Mouse (Mus musculus) hindbrain, embryonic 12.5 days (tissue): ENCODE results near the gene Gm21663. TPM values are rescaled to one million over a fixed set of nuclear protein-coding genes. Genes with fewer than 3 reads are reported as not detected.
A peak's percentile ranks its signal among the peaks of the same experiment; 100 is the strongest.
"Not testable (repeated sequence)": the region's sequence is repeated elsewhere in the genome, so short reads cannot be mapped to it uniquely, and the experiment has no call there.

Source experiments
- ATAC-seq: fragments of 200-750 bp; cut with Nextera tagmentation; 2 replicates; pipeline ENCODE4 v1.8.0; 2017; ENCODE audit warnings: moderate TSS enrichment; ENCODE audit not compliant: low FRiP score
- H3K27ac ChIP-seq: fragments of 300-500 bp; sonication (generic); 2 replicates; pipeline ENCODE4 v1.5.1; 2016; ENCODE audit warnings: mild to moderate bottlenecking
- H3K27me3 ChIP-seq: fragments of 300-500 bp; sonication (generic); 2 replicates; pipeline ENCODE4 v1.6.1; 2016; ENCODE audit warnings: mild to moderate bottlenecking
- H3K36me3 ChIP-seq: fragments of 300-500 bp; sonication (generic); 2 replicates; pipeline ENCODE4 v1.6.1; 2016; ENCODE audit warnings: mild to moderate bottlenecking
- H3K4me1 ChIP-seq: fragments of 300-500 bp; sonication (generic); 2 replicates; pipeline ENCODE4 v1.6.1; 2016
- H3K4me2 ChIP-seq: fragments of 300-500 bp; sonication (generic); replicated peaks from 2 replicates; pipeline ENCODE4 v1.6.1; 2016; ENCODE audit warnings: mild to moderate bottlenecking
- H3K4me3 ChIP-seq: fragments of 300-500 bp; sonication (generic); 2 replicates; pipeline ENCODE4 v1.5.1; 2016; ENCODE audit warnings: mild to moderate bottlenecking
- H3K9ac ChIP-seq: fragments of 300-500 bp; sonication (generic); 2 replicates; pipeline ENCODE4 v1.6.1; 2016; ENCODE audit warnings: mild to moderate bottlenecking, moderate library complexity
- H3K9me3 ChIP-seq: fragments of 300-500 bp; sonication (generic); replicated peaks from 2 replicates; pipeline ENCODE4 v1.6.1; 2016; ENCODE audit warnings: mild to moderate bottlenecking
- WGBS: fragments of 180-500 bp; shearing (Covaris S2); methylation state at CpG from one replicate; pipeline ENCODE4 v1.1.7; 2016; 5-methylcytosine and 5-hydroxymethylcytosine counted together
- polyA plus RNA-seq: library from polyadenylated mRNA; unstranded; fragments of >200 nt; fragmentation: Nextera tagmentation; extraction: Ambion mirVana; gene quantifications from 2 replicates; pipeline ENCODE4 v1.2.1, GENCODE M21; 2016

The Gm21663 gene
- not detected in 2 replicates for polyA plus RNA-seq

DNA sequence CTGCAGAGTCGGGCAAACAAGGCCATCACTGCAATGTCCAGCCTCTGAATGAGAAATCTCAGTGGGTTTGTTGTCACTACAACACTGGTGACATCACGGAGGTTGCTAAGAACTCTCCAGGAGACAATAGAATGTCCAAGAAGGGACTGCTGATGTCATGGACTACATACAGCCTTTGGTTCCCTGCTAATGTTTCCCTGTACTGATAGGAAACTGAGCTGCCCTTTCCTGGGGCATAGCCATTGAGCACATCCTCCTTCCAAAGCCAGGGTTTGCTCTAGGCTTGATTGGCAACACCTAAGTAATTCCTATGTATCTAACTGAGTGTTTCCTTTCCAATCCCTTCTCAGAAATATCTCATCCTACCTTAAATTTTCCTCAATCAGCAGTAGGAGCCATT is at the start of gene Gm21663:
Gene Gm21663 (minus strand): TSS at position 101 of the 400 bp plus-strand sequence.
- not testable (repeated sequence) for H3K27me3 ChIP-seq, H3K4me2 ChIP-seq, H3K4me1 ChIP-seq, H3K9me3 ChIP-seq, ATAC-seq, H3K27ac ChIP-seq, H3K9ac ChIP-seq, H3K36me3 ChIP-seq, H3K4me3 ChIP-seq
- WGBS = 54% methylated on average over 2 of the region's 2 CpGs

- H3K4me3 ChIP-seq, H3K27ac ChIP-seq, H3K4me1 ChIP-seq, H3K27me3 ChIP-seq, H3K9ac ChIP-seq, H3K9me3 ChIP-seq, H3K36me3 ChIP-seq, H3K4me2 ChIP-seq, ATAC-seq: not testable (repeated sequence)
- no CpG with 5 or more reads among the region's 3 CpGs for WGBS
Observed at GRCm38 (mm10) chr5:25988550-25988949, 46.4 kb upstream of the Gm21663 start, which contains the start of gene Gm21698. TSS of gene Gm21698 (minus strand) at chr5:25988650.

GRCm38 (mm10) chr5:25972563-25972962 is 30.4 kb upstream of the Gm21663 start, which contains the start of gene Gm21680:
TSS of gene Gm21680 (minus strand) at chr5:25972663.
- H3K36me3 ChIP-seq, H3K27me3 ChIP-seq, H3K9me3 ChIP-seq, H3K4me2 ChIP-seq, H3K4me3 ChIP-seq, H3K4me1 ChIP-seq, H3K27ac ChIP-seq, H3K9ac ChIP-seq, ATAC-seq: not testable (repeated sequence)
- WGBS = no CpG with 5 or more reads among the region's 2 CpGs

DNA sequence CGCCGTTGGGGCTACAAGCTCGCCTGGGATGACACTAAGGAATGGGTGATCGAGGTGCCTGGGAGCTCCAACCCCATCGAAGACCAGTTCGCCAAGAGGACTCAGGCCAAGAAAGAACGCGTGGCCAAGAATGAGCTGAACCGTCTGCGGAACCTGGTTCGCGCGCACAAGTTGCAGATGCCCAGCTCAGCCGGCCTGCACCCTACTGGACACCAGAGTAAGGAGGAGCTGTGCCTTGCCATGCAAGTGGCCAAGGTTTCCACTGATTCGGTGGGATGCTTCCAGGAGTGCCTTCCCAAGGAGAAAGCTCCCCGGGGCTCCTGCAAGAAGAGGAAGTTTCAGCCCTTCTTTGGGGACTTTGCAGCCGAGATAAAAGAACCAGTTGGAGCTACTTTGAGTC is 14.9 kb upstream of the Gm21663 start:
- not testable (repeated sequence) for H3K9ac ChIP-seq, H3K27ac ChIP-seq, H3K36me3 ChIP-seq, H3K27me3 ChIP-seq, ATAC-seq, H3K4me1 ChIP-seq, H3K9me3 ChIP-seq
- Histone ChIP-seq H3K4me2 (peak overlapping the region; percentile 31), H3K4me3 (peak overlapping the region; percentile 14; the same call in 1 of the 2 replicates)
- WGBS = 66% methylated on average over 17 of the region's 17 CpGs

GRCm38 (mm10) chr5:25956611-25957010 is 14.4 kb upstream of the Gm21663 start:
- H3K9me3 ChIP-seq, H3K36me3 ChIP-seq, H3K27me3 ChIP-seq, H3K4me1 ChIP-seq, H3K27ac ChIP-seq, H3K9ac ChIP-seq: not testable (repeated sequence)
- 36% methylated on average over 32 of the region's 32 CpGs for WGBS
- peak overlapping the region; percentile 31 for H3K4me2 ChIP-seq
- peak; percentile 40; the same call in 1 of the 2 replicates for ATAC-seq
- H3K4me3 ChIP-seq = peak overlapping the region; percentile 14

- not testable (repeated sequence) for H3K9ac ChIP-seq, H3K4me3 ChIP-seq, H3K4me2 ChIP-seq, H3K36me3 ChIP-seq, H3K4me1 ChIP-seq, H3K9me3 ChIP-seq, H3K27me3 ChIP-seq, H3K27ac ChIP-seq, ATAC-seq
- WGBS = 75% methylated on average over 2 of the region's 2 CpGs
Observed at GRCm38 (mm10) chr5:25954317-25954716, 12.1 kb upstream of the Gm21663 start, which contains the start of gene Gm21671. TSS of gene Gm21671 (minus strand) at chr5:25954417.

GRCm38 (mm10) chr5:25945391-25945790 is 3.2 kb upstream of the Gm21663 start:
- H3K36me3 ChIP-seq, H3K4me3 ChIP-seq, H3K4me2 ChIP-seq, H3K4me1 ChIP-seq, H3K27ac ChIP-seq, H3K9me3 ChIP-seq, ATAC-seq, H3K27me3 ChIP-seq, H3K9ac ChIP-seq: not testable (repeated sequence)
- 81% methylated on average over 2 of the region's 2 CpGs for WGBS

DNA sequence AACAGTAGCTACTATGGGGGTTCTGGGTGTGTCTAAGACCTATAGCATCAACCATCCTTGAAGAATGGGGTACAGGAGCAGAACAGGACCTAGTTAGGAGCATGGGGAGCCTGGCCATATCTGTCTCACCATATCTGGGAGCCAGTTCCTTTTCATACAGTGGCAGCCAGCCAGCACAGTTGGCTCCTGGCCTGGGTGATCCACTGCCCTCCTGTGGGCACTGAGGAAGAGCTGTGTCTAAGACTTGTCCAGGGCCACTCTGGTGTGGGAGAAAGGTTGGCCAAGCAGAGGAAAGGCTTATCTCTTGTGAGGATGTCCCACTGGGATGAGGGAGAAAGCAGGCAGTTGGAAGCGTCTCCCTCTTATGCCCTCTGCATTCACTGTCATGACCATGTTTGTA is 50.9 kb downstream of the Gm21663 start:
- Histone ChIP-seq H3K4me2 (no peak overlapping the region), H3K4me3 (no peak overlapping the region), H3K9ac (no peak overlapping the region), H3K9me3 (no peaks in the 10 kb centered on the region), H3K27me3 (no peaks in the 10 kb centered on the region), H3K27ac (no peak overlapping the region), H3K36me3 (no peaks in the 10 kb centered on the region), H3K4me1 (no peaks in the 10 kb centered on the region)
- no peak for ATAC-seq
- WGBS = 76% methylated on average over 1 of the region's 1 CpGs

- Histone ChIP-seq H3K9me3 (0 out of 2 replicates have a peak, but pooled peaks cover 12% of the 10 kb centered on the region), H3K4me3 (no peak overlapping the region), H3K9ac (no peak overlapping the region), H3K4me2 (no peak overlapping the region), H3K36me3 (no peaks in the 10 kb centered on the region), H3K27ac (no peak overlapping the region), H3K4me1 (no peaks in the 10 kb centered on the region), H3K27me3 (no peaks in the 10 kb centered on the region)
- ATAC-seq = no peak
- WGBS = 60% methylated on average over 3 of the region's 3 CpGs
Observed at GRCm38 (mm10) chr5:25889746-25890382, 52.3 kb downstream of the Gm21663 start.

GRCm38 (mm10) chr5:25886708-25887107 is 55.5 kb downstream of the Gm21663 start:
- no peak overlapping the region for H3K27ac ChIP-seq
- WGBS = 74% methylated on average over 3 of the region's 3 CpGs
- no peaks in the 10 kb centered on the region for H3K27me3 ChIP-seq
- H3K36me3 ChIP-seq = no peaks in the 10 kb centered on the region
- ATAC-seq = no peak
- no peak overlapping the region for H3K4me3 ChIP-seq
- no peaks in the 10 kb centered on the region for H3K4me1 ChIP-seq
- H3K9me3 ChIP-seq = 0 out of 2 replicates have a peak, but pooled peaks cover 14% of the 10 kb centered on the region
- H3K4me2 ChIP-seq = no peak overlapping the region
- H3K9ac ChIP-seq = no peak overlapping the region

Other genes with a start within 250 kb of the Gm21663 start
- gene Xrcc2, start 236.6 kb downstream of the Gm21663 start, polyA plus RNA-seq = 8.0 and 9.5 TPM in 2 replicates
- 9.4 and 10.0 TPM in 2 replicates for gene Actr3b, start 182.4 kb downstream of the Gm21663 start, polyA plus RNA-seq
- gene Gm21671, start 12.0 kb upstream of the Gm21663 start, polyA plus RNA-seq = not detected in 2 replicates
- 0.08 TPM in 1 of 2 replicates, not detected in the other for gene Gm21680, start 30.3 kb upstream of the Gm21663 start, polyA plus RNA-seq
- 0.20 TPM in 1 of 2 replicates, not detected in the other for gene Gm21698, start 46.3 kb upstream of the Gm21663 start, polyA plus RNA-seq
- not detected in 2 replicates for gene Gm1979, start 62.4 kb upstream of the Gm21663 start, polyA plus RNA-seq
- not detected in 2 replicates for gene Gm5862, start 80.5 kb upstream of the Gm21663 start, polyA plus RNA-seq
- not detected in 2 replicates for gene Speer4a, start 97.2 kb upstream of the Gm21663 start, polyA plus RNA-seq
- not detected in 2 replicates for gene Gm7347, start 116.2 kb upstream of the Gm21663 start, polyA plus RNA-seq
- not detected in 2 replicates for gene Gm10471, start 146.9 kb upstream of the Gm21663 start, polyA plus RNA-seq
- gene 5031410I06Rik, start 163.0 kb upstream of the Gm21663 start, polyA plus RNA-seq = not detected in 2 replicates
- not detected in 2 replicates for gene Gm10220, start 179.0 kb upstream of the Gm21663 start, polyA plus RNA-seq